Mouse (Mus musculus) heart, embryonic 16.5 days (tissue): ENCODE measurements around the gene Hace1. TPM values are rescaled to one million over a fixed set of nuclear protein-coding genes. Genes with fewer than 3 reads are reported as not detected.
"Not testable (repeated sequence)": the region's sequence is repeated elsewhere in the genome, so short reads cannot be mapped to it uniquely, and the experiment has no call there.

Experiments used
- ATAC-seq: fragments of 200-750 bp; cut with Nextera tagmentation; replicated peaks from 2 replicates; pipeline ENCODE4 v1.8.0; 2017; ENCODE audit warnings: moderate number of reproducible peaks; ENCODE audit not compliant: insufficient read depth, low FRiP score; ENCODE audit errors: extremely low read depth
- H3K27ac ChIP-seq: fragments of 300-500 bp; sonication (generic); 2 replicates; pipeline ENCODE4 v1.5.1; 2014; ENCODE audit warnings: mild to moderate bottlenecking, low read length, control low read depth, moderate library complexity
- H3K27me3 ChIP-seq: fragments of 300-500 bp; sonication (generic); 2 replicates; pipeline ENCODE4 v1.6.1; 2014; ENCODE audit warnings: low read length, mixed read lengths; ENCODE audit not compliant: control insufficient read depth, insufficient read depth
- H3K36me3 ChIP-seq: fragments of 300-500 bp; sonication (generic); 2 replicates; pipeline ENCODE4 v1.6.1; 2014; ENCODE audit not compliant: control insufficient read depth, insufficient read depth
- H3K4me1 ChIP-seq: fragments of 300-500 bp; sonication (generic); 2 replicates; pipeline ENCODE4 v1.6.1; 2014; ENCODE audit warnings: low read length, mixed read lengths; ENCODE audit not compliant: control insufficient read depth, insufficient read depth
- H3K4me2 ChIP-seq: fragments of 300-500 bp; sonication (generic); 2 replicates; pipeline ENCODE4 v1.6.1; 2014; ENCODE audit warnings: low read depth, mild to moderate bottlenecking, control low read depth, low read length
- H3K4me3 ChIP-seq: fragments of 300-500 bp; sonication (generic); 2 replicates; pipeline ENCODE4 v1.5.1; 2014; ENCODE audit warnings: mild to moderate bottlenecking, control low read depth, low read length
- H3K9ac ChIP-seq: fragments of 300-500 bp; sonication (generic); 2 replicates; pipeline ENCODE4 v1.6.1; 2014; ENCODE audit warnings: low read length, control low read depth
- H3K9me3 ChIP-seq: fragments of 300-500 bp; sonication (generic); replicated peaks from 2 replicates; pipeline ENCODE4 v1.6.1; 2016; ENCODE audit warnings: low read length; ENCODE audit not compliant: control insufficient read depth
- WGBS: fragments of 180-500 bp; shearing (Covaris S2); extraction: QIAGEN DNeasy Blood & Tissue Kit; methylation state at CpG from one replicate; pipeline ENCODE4 v1.1.7; 2014; 5-methylcytosine and 5-hydroxymethylcytosine counted together
- polyA plus RNA-seq: library from polyadenylated mRNA; unstranded; fragments of >200 nt; fragmentation: Nextera tagmentation; extraction: Ambion mirVana; gene quantifications from 2 replicates; pipeline ENCODE4 v1.2.1, GENCODE M21; 2015

Gene Hace1
- polyA plus RNA-seq = 11.4 and 12.2 TPM in 2 replicates

GRCm38 (mm10) chr10:45577731-45578297 lies at the start of gene Hace1:
Gene Hace1 (plus strand): TSS chr10:45577829.
- WGBS = under 1% methylated on average over 65 of the region's 79 CpGs
- Histone ChIP-seq H3K9me3 (no peaks in the 10 kb centered on the region), H3K36me3 (no peaks in the 10 kb centered on the region), H3K4me2 (peak within 1 kb of the TSS; percentile 75), H3K4me3 (peak within 1 kb of the TSS; percentile 71), H3K4me1 (no peaks in the 10 kb centered on the region), H3K9ac (peak within 1 kb of the TSS; percentile 77), H3K27ac (peak within 1 kb of the TSS; percentile 83), H3K27me3 (no peaks in the 10 kb centered on the region)
- ATAC-seq = peak; percentile 95

- not testable (repeated sequence) for H3K27me3 ChIP-seq
- WGBS = 88% methylated on average over 16 of the region's 16 CpGs
Measured at GRCm38 (mm10) chr10:45537334-45537733, 40.3 kb upstream of the Hace1 start.

GRCm38 (mm10) chr10:45542726-45543125 lies 34.9 kb upstream of the Hace1 start:
- Histone ChIP-seq H3K9ac (no peak overlapping the region), H3K9me3 (0 out of 2 replicates have a peak, but pooled peaks cover 3% of the 10 kb centered on the region), H3K36me3 (no peaks in the 10 kb centered on the region), H3K27ac (no peak overlapping the region), H3K4me1 (no peaks in the 10 kb centered on the region), H3K4me2 (no peak overlapping the region), H3K4me3 (no peak overlapping the region), H3K27me3 (no peaks in the 10 kb centered on the region)
- no peak for ATAC-seq
- 50% methylated on average over 2 of the region's 2 CpGs for WGBS

More at GRCm38 (mm10) chr10:45537334-45537733, 40.3 kb upstream of the Hace1 start:
- not testable (repeated sequence) for H3K27ac ChIP-seq, ATAC-seq, H3K4me1 ChIP-seq, H3K36me3 ChIP-seq, H3K9me3 ChIP-seq, H3K9ac ChIP-seq, H3K4me3 ChIP-seq, H3K4me2 ChIP-seq

- Histone ChIP-seq H3K9me3 (0 out of 2 replicates have a peak, but pooled peaks cover 9% of the 10 kb centered on the region), H3K27me3 (no peaks in the 10 kb centered on the region), H3K36me3 (no peaks in the 10 kb centered on the region), H3K4me3 (no peak overlapping the region), H3K27ac (no peak overlapping the region), H3K4me2 (no peak overlapping the region), H3K4me1 (no peaks in the 10 kb centered on the region), H3K9ac (no peak overlapping the region)
- 46% methylated on average over 7 of the region's 7 CpGs for WGBS
- no peak for ATAC-seq
Measured at GRCm38 (mm10) chr10:45546799-45547198, 30.8 kb upstream of the Hace1 start.

GRCm38 (mm10) chr10:45578298-45578821 lies 731 bp downstream of the Hace1 start:
- Histone ChIP-seq H3K27ac (peak overlapping the region; percentile 83), H3K9ac (peak overlapping the region; percentile 77), H3K4me1 (no peaks in the 10 kb centered on the region), H3K4me3 (peak overlapping the region; percentile 71), H3K36me3 (no peaks in the 10 kb centered on the region), H3K9me3 (no peaks in the 10 kb centered on the region), H3K4me2 (peak overlapping the region; percentile 75), H3K27me3 (no peaks in the 10 kb centered on the region)
- WGBS = under 1% methylated on average over 23 of the region's 23 CpGs
- peak; percentile 75 for ATAC-seq

GRCm38 (mm10) chr10:45583310-45583709 lies 5.7 kb downstream of the Hace1 start:
- no peak overlapping the region for H3K4me3 ChIP-seq
- H3K27ac ChIP-seq = no peak overlapping the region
- H3K27me3 ChIP-seq = no peaks in the 10 kb centered on the region
- H3K9me3 ChIP-seq = no peaks in the 10 kb centered on the region
- no peaks in the 10 kb centered on the region for H3K4me1 ChIP-seq
- 71% methylated on average over 1 of the region's 1 CpGs for WGBS
- no peak overlapping the region for H3K4me2 ChIP-seq
- no peak for ATAC-seq
- H3K9ac ChIP-seq = no peak overlapping the region
- H3K36me3 ChIP-seq = no peaks in the 10 kb centered on the region

- WGBS = 93% methylated on average over 6 of the region's 6 CpGs
- no peak overlapping the region for H3K4me3 ChIP-seq
- H3K36me3 ChIP-seq = no peaks in the 10 kb centered on the region
- ATAC-seq = no peak
- no peak overlapping the region for H3K9ac ChIP-seq
- H3K27ac ChIP-seq = no peak overlapping the region
- H3K9me3 ChIP-seq = no peaks in the 10 kb centered on the region
- H3K4me2 ChIP-seq = no peak overlapping the region
- H3K27me3 ChIP-seq = no peaks in the 10 kb centered on the region
- no peaks in the 10 kb centered on the region for H3K4me1 ChIP-seq
Measured at GRCm38 (mm10) chr10:45583829-45584228, 6.2 kb downstream of the Hace1 start.

- ATAC-seq = 0 out of 2 replicates have a peak, but pooled peaks have one; percentile 23
- Histone ChIP-seq H3K4me3 (no peak overlapping the region), H3K27me3 (no peaks in the 10 kb centered on the region), H3K36me3 (no peaks in the 10 kb centered on the region), H3K4me1 (no peaks in the 10 kb centered on the region), H3K27ac (no peak overlapping the region), H3K9me3 (no peaks in the 10 kb centered on the region), H3K9ac (no peak overlapping the region), H3K4me2 (no peak overlapping the region)
- 70% methylated on average over 12 of the region's 12 CpGs for whole genome bisulfite sequencing
Measured at GRCm38 (mm10) chr10:45584311-45585102, 6.9 kb downstream of the Hace1 start.

GRCm38 (mm10) chr10:45605853-45606252 lies 28.2 kb downstream of the Hace1 start:
- Histone ChIP-seq H3K4me2 (no peak overlapping the region), H3K9ac (no peak overlapping the region), H3K4me3 (no peak overlapping the region), H3K9me3 (no peaks in the 10 kb centered on the region), H3K4me1 (no peaks in the 10 kb centered on the region), H3K36me3 (peaks cover 10% of the 10 kb centered on the region), H3K27me3 (no peaks in the 10 kb centered on the region), H3K27ac (no peak overlapping the region)
- ATAC-seq = no peak
- 85% methylated on average over 3 of the region's 3 CpGs for WGBS
